Mouse (Mus musculus): ENCODE measurements around the gene Accs.

Gene Accs

GRCm38 (mm10) chr2:93794375-93794774 is 55.4 kb downstream of the Accs start:
- no peak for DNase-seq (ENCODE audit: low read depth in 1 of 2, low spot score in 2 of 2)

GRCm38 (mm10) chr2:93791516-93792499 is 57.9 kb downstream of the Accs start:
- no peak for DNase-seq (ENCODE audit: low read depth in 1 of 2, low spot score in 2 of 2)

DNA sequence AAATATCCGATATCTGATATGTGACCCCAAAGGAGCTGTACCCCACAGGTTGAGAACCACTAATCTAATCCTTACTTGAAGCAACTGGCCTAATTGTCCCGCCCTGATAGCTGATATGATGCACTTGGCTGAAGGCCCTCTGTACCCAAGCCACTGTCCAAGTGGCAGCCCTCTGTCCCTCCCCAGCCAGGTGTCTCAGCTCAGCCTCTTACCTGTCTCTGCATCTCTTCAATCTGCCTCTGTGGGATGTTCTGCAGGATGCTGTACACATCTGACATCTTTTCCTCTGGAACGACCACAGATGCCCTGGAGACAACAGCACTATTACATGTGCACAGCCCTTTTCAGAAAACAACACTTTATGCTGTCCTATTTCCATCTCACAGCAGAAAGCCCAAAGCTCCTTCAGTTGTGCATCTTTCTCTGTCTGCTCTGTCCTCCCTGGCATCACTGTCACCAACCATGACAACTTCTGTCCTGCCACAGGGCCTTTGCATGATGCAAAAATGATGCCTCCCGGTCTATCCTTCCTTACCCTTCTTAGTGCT is 58.9 kb downstream of the Accs start:
- no peak for DNase-seq (ENCODE audit: low read depth in 1 of 2, low spot score in 2 of 2)

DNA sequence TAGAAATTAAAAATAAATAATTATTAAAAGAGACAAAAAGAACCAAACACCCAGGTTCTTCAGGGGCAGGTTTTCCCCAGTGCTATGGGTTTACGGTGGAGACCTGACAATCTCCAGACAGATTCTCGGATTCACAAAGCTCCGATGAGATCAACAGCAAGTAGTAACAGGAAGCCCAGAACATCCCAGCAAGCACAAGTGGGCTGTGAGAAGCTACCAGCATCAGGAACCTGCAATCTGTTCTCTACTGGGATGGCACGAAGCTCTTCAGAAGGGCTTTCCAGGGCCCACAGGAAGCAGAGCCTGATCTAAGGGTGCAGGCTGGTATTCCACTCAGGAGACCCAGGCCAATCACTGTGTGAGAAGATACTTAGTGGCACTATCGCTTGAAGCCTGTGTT is 61.2 kb downstream of the Accs start:
- DNase-seq (ENCODE audit: low read depth in 1 of 2, low spot score in 2 of 2) = no peak

DNA sequence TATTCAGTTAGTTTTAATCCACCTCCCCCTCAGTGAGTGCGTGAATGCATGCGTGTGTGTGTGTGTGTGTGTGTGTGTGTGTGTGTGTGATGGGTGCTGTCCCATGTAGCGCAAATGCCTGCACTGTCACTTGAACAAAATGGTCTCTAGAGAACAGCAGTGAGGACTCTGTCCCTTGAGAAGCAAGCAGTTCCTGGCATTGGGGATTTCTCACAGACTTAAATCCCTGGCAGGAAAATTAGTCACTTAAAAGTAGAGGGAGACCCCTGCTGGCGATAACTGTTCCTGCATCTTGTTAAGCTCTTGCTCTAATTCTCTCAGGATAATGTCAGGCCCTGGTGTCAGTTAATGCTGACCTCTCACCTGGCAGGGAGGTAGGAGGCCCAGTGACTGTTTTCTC is 63.6 kb downstream of the Accs start:
- no peak for DNase-seq (ENCODE audit: low read depth in 1 of 2, low spot score in 2 of 2)

- DNase-seq (ENCODE audit: low read depth in 1 of 2, low spot score in 2 of 2) = no peak
These were observed 64.3 kb downstream of the Accs start for GRCm38 (mm10) chr2:93785432-93785798.

- no peak for DNase-seq (ENCODE audit: low read depth in 1 of 2, low spot score in 2 of 2)
These were observed 64.9 kb downstream of the Accs start for GRCm38 (mm10) chr2:93784721-93785431.

- no peak for DNase-seq (ENCODE audit: low read depth in 1 of 2, low spot score in 2 of 2)
These were observed 65.7 kb downstream of the Accs start for GRCm38 (mm10) chr2:93783926-93784539.

Data from monocyte, adult 2 months (primary cell).